Mouse (Mus musculus) embryo, embryonic 10 days (tissue): ENCODE data around the gene Znhit6.
A peak's percentile ranks its signal among the peaks of the same experiment; 100 is the strongest.

Source experiments
- DNase-seq: peaks from one replicate; pipeline ENCODE4 v3.0.0-alpha.2; 2015; ENCODE audit warnings: low spot score

Gene Znhit6

DNA sequence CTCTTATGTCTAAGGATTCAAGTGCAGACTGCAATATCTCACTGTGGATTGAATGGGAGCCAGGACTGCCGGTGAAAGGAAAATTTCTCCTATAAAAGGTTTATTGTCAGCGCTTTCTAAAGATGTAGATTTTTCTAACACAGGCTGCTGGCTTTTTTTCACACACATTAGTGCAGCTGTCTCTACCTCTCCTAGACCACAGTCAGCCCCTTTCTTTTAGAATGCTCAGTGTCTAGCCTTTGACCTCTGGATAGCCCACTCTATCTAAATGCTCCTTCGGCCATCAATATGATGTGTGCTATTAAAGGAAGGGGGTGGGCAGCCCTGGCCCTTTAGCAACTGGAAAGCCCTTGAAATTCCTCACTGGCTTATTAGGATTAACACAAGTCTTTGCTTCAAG lies 70.0 kb downstream of the Znhit6 start:
- DNase-seq = peak; percentile 76

DNA sequence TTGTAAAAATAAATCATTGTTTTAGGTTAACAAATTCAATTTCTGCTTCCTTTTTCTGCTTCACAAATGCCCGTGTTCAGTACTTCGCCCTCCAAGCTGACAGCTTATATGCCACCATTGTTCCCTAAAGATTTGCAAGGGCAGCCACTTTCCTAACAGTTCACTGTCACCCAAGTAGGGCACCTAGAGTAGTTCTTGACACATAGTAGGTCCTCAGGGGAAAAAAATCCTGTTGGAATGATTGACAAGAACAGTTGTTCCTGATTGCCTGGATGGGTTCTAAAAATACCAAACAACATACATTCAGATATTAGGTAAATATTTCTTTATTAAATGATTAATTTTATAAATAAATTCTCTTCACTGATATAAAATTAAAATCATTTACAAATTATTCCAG lies 70.7 kb downstream of the Znhit6 start:
- no peak for DNase-seq

DNA sequence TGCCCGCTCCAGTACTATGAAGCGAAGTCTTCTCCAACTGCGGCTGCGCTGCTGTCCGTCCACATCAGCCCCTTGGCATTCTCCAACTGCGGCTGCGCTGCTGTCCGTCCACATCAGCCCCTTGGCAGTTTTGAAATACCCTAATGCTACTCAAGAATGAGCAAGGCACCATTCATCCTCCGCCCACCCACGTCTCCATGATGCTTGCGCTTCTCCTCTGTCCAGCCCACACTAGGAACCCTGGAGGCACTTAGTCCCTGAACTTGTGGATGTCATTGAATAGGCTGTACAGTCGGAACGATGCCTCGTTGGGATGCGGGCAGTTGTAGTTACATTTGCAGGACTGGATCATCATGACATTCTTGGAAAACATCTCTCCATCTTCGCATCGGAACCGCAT lies 71.4 kb downstream of the Znhit6 start:
- peak; percentile 21 for DNase-seq

DNA sequence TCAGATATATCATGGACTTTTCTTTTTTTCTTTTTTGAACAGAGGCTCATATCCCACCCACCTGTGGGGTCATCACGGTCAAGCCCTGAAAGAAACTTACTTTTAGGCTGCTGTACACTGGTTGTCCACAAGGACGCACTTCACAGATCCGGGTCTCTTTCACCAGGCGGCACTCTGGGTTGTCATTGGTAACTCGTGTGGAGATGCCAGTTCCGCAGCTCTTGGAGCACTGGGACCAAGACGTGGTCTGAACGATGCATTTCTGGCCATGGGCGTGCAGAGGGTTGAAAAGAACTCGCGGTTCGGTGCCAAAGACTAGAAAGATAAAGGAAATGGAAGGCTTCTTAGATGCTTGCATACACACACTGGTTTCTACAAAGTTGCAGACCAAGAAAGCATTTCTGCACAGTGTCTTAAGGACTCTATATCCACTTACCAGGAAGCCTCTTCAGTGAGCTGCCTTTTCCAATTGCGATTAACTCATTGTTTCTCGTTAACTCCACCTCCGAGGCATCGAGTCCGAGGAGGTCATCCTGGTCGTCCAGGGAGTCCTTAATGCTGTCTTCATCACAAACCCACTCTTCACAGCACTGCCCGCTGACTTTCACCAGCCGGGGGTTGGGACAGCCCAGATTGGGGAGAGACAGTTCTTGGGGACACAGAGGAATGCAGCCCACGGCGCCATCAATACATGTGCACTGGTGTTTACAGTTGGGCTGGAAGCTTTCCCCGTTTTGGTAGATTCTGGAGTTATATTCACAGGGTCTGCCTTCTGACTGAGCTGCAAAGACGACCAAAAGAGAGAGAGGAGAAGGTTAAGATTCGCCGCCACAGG lies 72.3 kb downstream of the Znhit6 start:
- DNase-seq = peak; percentile 76

DNA sequence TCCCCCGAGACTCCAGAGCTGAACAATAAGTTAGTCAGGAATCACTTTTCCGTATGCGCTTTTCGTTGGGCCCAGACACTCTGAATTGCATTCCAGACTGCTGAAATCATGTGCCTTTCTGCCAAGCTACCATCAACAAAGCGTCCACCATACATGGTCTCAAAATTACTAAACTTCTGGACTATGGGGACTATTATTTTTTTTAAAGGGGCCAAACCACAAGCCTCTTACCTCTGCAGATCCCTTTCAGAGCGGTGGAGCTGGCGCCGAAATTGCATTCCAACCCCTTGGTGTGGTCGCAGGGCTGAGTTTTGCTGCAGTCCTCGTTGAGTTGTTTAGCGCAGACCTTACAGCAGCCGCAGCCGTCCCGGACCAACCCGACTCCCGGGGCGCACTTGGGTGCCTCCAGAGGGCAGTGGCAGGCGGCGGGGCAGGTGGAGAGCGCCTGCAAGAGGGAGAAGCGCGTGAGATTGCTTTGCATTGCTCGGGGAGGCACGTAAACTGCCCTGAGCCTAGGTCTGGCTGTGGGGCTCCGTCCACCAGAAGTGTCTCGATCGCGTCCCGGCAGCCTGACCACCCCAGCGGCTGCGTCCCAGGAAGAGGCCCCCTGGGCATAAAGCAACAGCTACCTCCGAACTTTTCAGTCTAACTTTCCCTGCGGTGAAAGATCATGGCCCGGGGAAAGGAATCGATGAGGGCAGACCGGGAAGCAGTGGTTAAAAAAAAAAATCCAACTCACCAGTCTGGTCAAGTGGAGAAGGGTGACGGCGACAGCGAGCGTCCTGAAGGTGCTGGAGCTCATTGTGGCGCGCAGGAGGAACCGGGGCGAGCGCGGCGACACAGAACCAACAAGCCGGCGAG lies 73.2 kb downstream of the Znhit6 start:
- peak; percentile 70 for DNase-seq

DNA sequence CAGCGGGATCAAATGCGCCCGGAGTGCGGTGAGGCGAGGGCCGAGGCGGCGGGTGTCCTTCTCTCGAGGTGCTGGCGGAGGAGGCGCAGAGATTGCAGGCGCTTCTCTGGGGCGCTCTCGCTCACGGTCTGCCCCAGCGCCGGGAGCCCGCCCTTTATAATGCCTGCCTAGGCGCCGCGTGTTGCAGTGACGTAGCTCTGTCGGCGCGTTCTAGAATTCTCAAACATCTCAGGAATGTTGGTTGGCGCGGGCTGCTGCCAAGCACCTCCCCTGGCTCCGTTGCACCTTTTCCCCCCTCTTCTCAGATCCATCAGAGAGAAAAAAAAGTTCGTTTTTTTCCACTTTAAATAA lies 73.8 kb downstream of the Znhit6 start, which contains the start of gene Ccn1:
Gene Ccn1, minus strand, starts transcription at position 130 of the 351 bp plus-strand sequence.
- DNase-seq = peak; percentile 95

DNA sequence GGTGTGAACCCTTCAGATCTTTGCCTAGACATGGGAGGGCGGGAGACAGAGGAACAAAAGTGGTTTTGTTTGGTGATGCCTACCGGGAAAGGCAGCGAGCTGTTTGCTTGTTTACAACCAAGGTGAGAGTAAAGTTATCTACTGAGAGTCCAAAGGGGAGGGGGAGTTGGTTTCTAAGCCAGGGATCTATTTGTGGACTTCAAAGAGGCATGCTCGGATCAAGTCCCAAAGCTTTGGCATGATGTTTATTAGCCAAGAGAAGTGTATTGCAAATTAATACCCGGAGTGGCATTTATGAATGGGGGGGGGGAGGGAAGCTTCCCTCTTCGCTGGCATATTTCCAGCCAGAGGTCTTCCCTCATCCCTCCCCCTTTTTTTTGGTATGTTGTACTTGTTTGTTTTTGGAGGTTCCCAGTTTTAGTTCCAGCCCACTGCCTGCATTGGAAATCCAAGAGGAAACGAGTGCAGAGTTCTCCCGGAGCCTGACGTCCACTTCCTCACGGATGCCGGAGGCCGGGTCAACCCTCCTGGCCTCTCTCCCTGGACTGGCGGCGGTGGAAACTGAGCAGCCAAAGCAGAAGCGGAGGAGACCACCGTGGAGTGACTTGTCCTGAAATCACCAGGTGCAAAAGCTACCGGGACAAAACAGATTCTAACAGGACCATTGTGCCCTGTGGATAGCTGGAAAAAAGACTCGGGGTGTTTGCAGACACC lies 74.5 kb downstream of the Znhit6 start:
- peak; percentile 69 for DNase-seq

DNA sequence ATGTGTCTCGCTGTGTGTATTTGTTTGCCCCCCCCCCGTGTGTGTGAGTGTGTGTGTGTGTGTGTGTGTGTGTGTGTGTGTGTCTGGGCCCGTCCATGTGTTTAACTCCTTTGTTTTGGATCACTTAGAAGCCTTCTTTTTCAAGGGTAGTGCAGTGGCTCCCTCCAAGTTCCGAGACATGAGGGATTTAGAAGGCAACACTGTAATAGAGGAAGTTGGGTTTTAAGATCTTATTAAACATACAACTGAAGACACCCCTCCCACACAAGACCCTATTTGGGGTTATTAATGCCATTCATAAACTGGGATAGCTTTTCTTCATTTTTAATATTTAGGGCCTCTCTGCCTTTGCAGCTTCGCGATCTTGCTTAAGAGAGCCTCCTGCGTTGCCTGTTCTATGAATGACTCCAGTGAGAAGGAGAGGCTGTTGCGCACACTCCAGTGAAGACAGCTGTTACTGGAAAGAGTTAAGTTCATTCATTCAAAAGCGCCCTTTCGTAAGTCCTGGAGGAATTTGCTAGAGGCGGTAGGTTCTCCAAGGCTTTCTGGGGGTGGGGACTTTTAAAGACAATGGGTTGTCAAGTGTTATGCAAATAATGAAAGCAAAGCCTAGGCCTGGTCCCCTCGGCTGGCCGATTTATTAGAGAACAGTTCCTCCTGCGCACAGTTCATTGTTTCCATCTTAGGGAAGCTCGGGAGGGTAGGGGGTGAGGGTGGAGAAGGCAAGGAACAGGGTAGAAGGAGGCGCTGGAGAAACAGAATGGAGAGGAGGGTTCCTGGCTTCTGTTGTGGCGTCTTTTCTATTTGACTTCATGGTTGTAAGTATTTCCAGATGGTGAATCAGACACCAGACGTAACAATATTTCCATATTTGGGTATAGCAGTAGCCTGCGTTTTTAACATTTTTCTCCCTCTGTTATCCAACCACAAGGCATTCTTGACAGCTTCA lies 75.3 kb downstream of the Znhit6 start:
- DNase-seq = peak; percentile 65

DNA sequence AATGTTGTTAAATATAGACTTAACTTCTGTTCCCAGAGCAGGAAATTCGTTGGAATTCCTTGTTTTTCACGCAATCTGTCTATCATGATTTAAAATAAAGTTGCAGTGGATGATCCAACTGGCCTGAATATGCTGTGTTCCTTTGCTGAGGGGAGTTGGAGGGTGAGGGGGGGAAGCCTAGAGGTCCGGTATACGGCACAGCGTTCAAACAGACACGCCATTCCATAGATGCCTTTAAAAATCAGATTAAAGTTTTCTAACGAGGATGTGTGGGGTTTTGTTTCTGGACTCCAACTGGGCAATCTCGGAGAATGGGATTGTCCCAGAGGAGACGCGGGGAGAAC lies 75.9 kb downstream of the Znhit6 start:
- DNase-seq = no peak

DNA sequence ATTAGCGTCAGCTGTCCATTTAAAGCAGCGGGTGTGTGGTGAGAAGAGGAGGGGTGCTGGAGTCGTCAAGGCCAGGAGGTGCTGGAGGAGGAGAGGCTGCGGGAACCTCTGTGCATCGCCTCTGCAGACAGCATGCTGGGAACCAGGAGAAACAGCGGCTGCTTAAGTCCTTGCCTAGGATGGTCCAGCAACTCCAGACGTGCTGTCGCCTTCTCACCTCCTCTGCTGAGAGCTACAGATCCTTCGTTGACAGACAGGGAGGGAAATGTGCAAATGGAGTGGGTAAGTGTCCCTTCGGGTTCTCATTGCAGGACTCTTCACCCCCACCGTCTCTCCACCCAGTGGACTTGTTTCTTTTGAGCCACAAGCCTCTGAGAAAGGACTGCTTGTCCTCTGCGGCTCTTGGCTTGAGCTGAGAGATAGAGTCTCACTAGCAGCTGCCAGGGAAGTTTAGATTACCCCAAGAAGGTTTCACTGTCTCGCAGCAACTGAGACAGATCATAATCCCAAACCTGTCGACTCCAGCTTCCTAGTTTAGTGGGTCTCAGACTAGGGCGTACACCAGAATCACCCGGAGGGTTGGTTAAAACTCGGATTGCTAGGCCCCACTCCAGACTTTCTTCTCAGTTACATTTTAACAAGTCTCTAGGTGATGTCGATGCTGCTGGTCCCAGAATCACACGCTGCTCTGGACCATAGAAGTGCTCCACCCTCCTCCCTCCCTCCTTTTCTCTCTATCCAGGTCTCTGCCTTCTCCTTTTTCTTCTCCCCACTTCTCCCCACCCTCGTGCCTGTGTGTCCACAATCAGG lies 76.5 kb downstream of the Znhit6 start:
- peak; percentile 63 for DNase-seq

DNA sequence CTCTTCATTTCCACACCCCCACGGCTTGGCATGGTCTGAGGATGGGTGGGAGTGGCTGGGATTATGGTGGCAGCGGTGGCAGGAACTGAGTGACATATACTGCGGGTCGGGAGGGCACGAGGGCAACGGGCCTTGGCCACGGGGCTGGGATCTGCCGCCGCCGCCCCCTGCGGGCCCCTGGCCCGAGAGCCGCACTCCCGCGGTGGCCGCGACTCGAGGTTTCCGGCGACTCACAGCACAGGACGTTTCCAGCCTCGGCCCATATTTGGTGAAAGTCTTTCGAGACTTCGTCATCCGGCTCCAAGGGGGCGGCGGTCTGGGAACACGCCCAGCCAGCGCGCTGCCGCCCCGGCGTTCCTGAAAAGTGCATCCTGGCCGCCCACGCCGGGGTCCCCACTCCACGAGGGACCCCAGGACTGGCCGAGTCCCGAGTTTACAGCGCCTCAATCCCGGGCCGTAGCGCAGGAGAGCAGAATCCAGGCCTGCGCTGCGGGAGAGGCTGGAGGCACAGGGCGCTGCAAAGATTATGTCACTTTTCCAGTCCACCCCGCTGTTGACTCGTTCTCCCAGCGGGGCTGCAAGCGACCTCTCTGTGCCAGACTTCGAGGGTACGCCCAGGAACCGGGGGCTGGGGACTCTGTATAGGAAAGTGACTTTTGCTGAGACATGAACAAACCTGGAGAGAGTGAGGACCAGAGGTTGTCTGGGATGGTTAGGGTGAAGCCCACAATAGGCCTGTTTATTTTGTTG lies 77.4 kb downstream of the Znhit6 start:
- peak; percentile 91 for DNase-seq

DNA sequence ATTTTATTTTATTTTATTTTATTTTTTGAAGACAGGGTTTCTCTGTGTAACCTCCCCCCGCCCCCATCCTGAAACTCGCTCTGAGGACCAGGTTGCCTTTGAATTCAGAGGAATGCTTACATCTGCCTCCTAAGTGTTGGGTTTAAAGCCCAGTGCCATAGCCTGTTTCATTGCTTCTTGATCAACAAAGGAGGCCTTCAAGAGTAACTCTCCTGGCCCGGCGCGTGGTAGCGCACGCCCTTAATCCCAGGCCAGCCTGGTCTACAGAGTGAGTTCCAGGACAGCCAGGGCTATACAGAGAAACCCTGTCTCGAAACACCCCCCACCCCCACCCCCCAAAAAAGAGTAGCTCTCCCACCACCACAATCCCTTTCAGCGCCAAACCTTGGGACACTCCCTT lies 78.0 kb downstream of the Znhit6 start:
- DNase-seq = peak; percentile 26
